Mouse (Mus musculus): ENCODE data around the gene Serinc2. TPM values are rescaled to one million over a fixed set of nuclear protein-coding genes. Genes with fewer than 3 reads are reported as not detected.
"Not testable (repeated sequence)": the region's sequence is repeated elsewhere in the genome, so short reads cannot be mapped to it uniquely, and the experiment has no call there.

The Serinc2 gene
- total RNA-seq, 2 experiments from 2014 or later = 55.4 to 76.6 TPM

GRCm38 (mm10) chr4:130266601-130267000 lies 12.4 kb downstream of the Serinc2 start:
- intact Hi-C loops (cut with DNase I) = no loop called here
- no peak for DNase-seq

- intact Hi-C loops (cut with DNase I) = loop anchor here (1.0 kb wide), 1 partner anchor 26 kb away; no protein-coding TSS in a partner anchor
- peak; percentile 25 to 66 for DNase-seq
Observed at GRCm38 (mm10) chr4:130264698-130265349, 14.2 kb downstream of the Serinc2 start.

- intact Hi-C loops (cut with DNase I) = no loop called here
- no peak for DNase-seq
Observed at GRCm38 (mm10) chr4:130264131-130264530, 14.9 kb downstream of the Serinc2 start.

GRCm38 (mm10) chr4:130260406-130260805 lies 18.6 kb downstream of the Serinc2 start:
- DNase-seq = no peak
- intact Hi-C loops (cut with DNase I) = no loop called here

DNA sequence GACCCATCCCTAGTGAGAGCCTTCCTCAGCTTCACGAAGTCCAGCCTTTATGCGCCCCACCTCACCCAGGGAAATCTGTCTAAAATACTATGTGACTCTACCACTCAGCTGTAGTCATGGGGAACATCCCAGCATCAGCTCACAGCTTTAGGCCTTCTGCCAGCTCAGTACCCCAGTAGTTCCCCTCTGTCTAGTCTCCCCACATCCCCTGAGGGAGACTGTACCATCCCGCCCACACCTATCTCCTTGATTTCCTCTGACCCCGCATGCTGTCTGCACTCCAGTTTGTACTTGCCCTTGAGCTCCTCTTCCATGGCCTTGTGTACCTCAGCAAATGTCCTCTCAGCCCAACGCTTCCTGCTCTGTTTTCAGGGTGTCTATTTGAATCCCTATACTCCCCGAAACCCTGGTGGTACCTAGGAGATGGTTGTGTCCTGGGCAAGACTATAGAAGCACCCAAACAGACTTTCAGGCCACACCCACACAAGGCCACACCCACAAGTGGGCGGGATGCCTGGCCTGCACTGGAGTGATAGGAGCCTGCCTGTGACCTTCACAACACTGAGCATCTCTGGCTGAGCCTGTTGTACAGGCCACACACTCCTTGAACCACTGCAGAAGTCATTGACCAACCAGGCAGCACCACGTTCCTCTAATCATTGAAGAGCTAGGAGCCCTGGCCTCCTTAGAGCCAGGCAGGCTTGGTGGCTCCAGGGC lies 26.4 kb downstream of the Serinc2 start:
- DNase-seq = no peak
- intact Hi-C loops (cut with DNase I) = no loop called here

- intact Hi-C loops (cut with DNase I) = no loop called here
- no peak for DNase-seq
Observed at GRCm38 (mm10) chr4:130251763-130252162, 27.2 kb downstream of the Serinc2 start.

GRCm38 (mm10) chr4:130251172-130251705 lies 27.8 kb downstream of the Serinc2 start:
- no peak for DNase-seq
- intact Hi-C loops (cut with DNase I) = no loop called here

DNA sequence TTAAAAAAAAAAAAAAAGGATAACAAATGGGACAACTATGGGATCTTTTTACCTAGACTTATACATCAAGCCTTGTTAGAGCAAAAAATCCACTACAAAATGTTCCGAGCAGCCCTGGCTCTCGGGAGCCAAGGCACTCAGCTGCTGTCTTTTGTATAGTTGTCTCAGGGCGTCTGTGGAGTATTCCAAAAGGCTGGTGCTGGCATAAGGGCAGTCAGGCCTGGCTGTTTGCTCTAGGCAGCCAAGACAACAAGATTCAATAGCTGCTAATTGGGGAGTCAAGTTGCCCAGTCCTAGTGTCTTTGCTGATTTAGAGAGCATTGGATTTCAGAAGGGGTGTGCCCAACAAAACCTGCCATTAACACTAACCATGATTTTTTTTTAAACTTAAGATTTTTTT lies 30.4 kb downstream of the Serinc2 start:
- intact Hi-C loops (cut with DNase I) = no loop called here
- DNase-seq = no peak

DNA sequence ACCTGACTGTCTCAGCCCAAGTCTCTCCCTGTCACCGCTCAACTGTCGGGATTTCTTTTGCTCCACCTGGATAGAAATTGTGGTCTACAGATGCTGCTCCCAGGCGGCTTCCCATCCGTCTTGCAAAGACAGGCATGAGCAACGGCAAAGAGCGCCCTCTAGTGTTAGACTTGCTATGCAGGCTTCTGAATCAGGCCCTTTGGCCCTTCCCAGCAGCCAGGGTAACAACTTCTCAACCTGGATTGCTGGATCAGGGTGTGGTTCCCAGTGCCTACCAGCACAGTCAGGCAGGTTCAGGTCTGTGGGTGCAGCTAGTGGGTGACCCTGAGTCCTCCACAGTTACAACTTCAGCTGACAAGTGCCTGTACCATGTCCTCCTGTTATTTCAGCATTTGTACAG lies 32.9 kb downstream of the Serinc2 start:
- intact Hi-C loops (cut with DNase I) = loop anchor here (1.0 kb wide), 1 partner anchor 47 kb away; no protein-coding TSS in a partner anchor
- peak in 1 of 2 experiments; percentile 57 for DNase-seq

DNA sequence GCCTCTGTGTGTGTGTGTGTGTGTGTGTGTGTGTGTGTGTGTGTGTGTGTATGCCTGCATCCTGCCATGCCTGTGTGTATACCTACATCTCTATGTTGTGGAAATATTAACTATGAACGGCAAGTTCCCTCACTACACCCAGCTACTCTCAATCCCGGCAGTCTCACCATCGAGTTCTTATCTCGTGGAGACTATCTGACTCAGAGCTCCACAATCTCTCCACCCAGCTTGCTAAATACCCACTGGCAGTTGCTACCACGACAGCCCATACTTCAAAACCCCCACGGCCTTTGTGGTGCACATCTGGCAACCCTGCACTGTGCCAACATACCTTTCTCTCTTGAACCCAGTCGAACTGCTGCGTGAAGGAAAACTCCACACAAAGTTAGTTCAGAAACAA lies 34.3 kb downstream of the Serinc2 start:
- intact Hi-C loops (cut with DNase I) = no loop called here
- no peak for DNase-seq

DNA sequence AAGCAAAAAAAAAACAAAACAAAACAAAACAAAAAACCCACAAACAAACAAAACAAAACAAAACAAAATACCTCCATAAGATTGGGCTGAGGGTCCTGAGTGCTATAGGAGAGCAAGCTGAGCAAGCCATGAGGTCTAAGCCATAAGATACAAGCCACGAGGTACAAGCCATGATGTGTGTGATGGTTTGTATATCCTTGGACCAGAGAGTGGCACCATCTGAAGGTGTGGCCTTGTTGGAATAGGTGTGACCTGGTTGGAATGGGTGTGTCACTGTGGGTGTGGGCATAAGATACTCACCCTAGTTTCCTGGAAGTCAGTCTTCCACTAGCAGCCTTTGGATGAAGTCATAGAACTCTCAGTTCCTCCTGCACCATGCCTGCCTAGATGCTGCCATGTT lies 35.4 kb downstream of the Serinc2 start:
- DNase-seq = not testable (repeated sequence)

GRCm38 (mm10) chr4:130242956-130243355 lies 36.0 kb downstream of the Serinc2 start:
- no peak for DNase-seq
- intact Hi-C loops (cut with DNase I) = no loop called here

More for the DNA sequence above, 35.4 kb downstream of the Serinc2 start:
- intact Hi-C loops (cut with DNase I) = not testable (repeated sequence)

DNA sequence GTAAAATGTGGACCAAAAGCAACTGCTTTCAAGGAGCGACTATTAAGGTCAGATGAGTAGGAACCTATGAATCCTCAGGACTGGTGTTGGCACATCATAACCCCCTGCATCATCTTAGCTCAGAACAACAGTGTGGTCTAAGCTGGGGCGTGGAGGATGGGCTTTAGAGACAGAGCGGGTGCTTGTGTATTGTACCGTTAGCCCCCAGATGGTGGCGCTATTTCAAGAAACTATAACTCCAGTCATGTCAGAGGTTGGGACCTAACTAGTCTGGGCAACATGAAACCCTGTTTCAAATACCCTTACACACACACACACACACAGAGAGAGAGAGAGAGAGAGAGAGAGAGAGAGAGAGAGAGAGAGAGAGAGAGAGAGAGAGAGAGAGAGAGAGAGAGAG lies 38.3 kb downstream of the Serinc2 start:
- DNase-seq = no peak
- intact Hi-C loops (cut with DNase I) = no loop called here

- DNase-seq = no peak
- intact Hi-C loops (cut with DNase I) = no loop called here
Observed at GRCm38 (mm10) chr4:130237607-130238006, 41.4 kb downstream of the Serinc2 start.

GRCm38 (mm10) chr4:130236361-130236760 lies 42.6 kb downstream of the Serinc2 start:
- intact Hi-C loops (cut with DNase I) = no loop called here
- DNase-seq = no peak

GRCm38 (mm10) chr4:130224071-130224470 lies 54.9 kb downstream of the Serinc2 start:
- intact Hi-C loops (cut with DNase I) = no loop called here
- DNase-seq = no peak

DNA sequence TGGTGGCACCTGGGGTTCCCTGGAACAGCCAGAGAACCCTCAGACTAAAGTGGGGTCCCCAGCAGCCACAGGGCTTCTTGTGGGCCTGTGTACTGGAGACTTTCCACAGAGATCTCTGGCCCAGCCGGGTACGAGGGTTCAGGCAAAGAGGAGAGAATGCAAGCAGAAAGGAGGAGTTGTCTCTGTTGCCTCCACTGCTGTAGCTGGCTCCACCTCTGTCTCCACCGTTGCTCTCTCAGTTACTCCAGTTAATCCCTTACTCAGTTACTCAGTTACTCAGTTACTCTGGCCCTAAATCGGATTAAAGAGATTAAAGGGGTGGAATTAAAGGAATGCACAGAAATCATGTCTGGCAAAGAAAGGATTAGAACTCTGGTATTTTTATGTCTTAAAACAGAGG lies 56.8 kb downstream of the Serinc2 start, which contains the start of gene Gm853:
Gm853 (minus strand) TSS at position 223 of the 400 bp plus-strand sequence.
- intact Hi-C loops (cut with DNase I) = no loop called here
- DNase-seq = no peak

DNA sequence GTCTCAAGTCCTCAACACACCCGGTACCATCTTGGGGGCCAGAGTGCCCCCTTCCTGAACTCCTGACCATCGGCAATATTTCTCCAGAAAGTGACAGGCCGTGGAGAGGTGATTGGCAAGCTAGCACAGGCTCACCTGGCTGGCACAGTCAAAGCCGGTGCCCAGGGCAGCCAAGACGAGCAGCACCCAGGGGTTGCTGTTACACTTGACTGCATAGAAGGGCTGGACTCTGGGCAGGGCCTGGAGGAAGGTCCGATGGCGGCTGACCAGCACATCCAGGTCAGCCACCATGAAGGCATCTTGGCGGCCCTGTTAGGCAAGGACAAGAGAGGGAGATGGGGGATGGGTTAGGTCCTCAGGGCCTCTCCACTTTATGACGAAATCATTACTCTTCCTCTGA lies 58.8 kb downstream of the Serinc2 start:
- intact Hi-C loops (cut with DNase I) = no loop called here
- DNase-seq = no peak

DNA sequence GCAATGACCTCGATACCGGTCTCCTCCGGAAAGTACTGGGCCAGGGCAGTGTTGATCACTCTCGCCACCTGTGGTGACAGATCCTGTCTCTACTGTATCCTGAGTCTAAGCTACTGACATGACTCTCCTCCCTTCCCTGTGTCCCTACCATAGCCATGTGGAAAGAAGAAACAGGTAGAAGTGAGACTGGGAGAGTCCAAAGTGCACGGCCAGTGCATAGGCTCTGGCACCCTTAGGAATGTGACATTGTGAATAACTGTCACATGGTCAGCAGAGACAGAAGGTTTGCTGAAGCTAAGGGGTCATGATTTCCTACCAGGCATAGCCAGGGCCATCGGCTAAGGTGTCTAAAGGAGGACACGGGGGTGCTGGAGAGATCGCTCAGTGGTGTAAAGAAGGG lies 63.6 kb downstream of the Serinc2 start:
- DNase-seq = no peak
- intact Hi-C loops (cut with DNase I) = no loop called here

GRCm38 (mm10) chr4:130213857-130214256 lies 65.1 kb downstream of the Serinc2 start:
- DNase-seq = no peak
- intact Hi-C loops (cut with DNase I) = no loop called here

GRCm38 (mm10) chr4:130213197-130213596 lies 65.8 kb downstream of the Serinc2 start:
- intact Hi-C loops (cut with DNase I) = no loop called here
- no peak for DNase-seq

GRCm38 (mm10) chr4:130212421-130212820 lies 66.6 kb downstream of the Serinc2 start:
- intact Hi-C loops (cut with DNase I) = no loop called here
- DNase-seq = no peak

All from gastrocnemius, postnatal 36 days (tissue).